Mouse (Mus musculus): Measurements from ENCODE around the gene Khdc3. TPM values are rescaled to one million over a fixed set of nuclear protein-coding genes. Genes with fewer than 3 reads are reported as not detected.
A peak's percentile ranks its signal among the peaks of the same experiment; 100 is the strongest.
"Not testable (repeated sequence)": the region's sequence is repeated elsewhere in the genome, so short reads cannot be mapped to it uniquely, and the experiment has no call there.

Khdc3 gene
- total RNA-seq (2015), result 0.45 and 1.1 TPM in 2 replicates
- 2.4 TPM in 1 of 2 replicates, not detected in the other for total RNA-seq (2017)

GRCm38 (mm10) chr9:73101536-73101935, at the start of gene Khdc3:
TSS of gene Khdc3 (plus strand) at chr9:73101836.
- no peak for ATAC-seq (ENCODE audit: poor library complexity, severe bottlenecking)

GRCm38 (mm10) chr9:73055441-73055911, 46.2 kb upstream of the Khdc3 start:
- no peak for ATAC-seq (ENCODE audit: poor library complexity, severe bottlenecking)

- ATAC-seq (ENCODE audit: poor library complexity, severe bottlenecking), result peak; percentile 78
These were observed 42.4 kb upstream of the Khdc3 start for GRCm38 (mm10) chr9:73059224-73059623.

- no peak for ATAC-seq (ENCODE audit: poor library complexity, severe bottlenecking)
These were observed 37.9 kb upstream of the Khdc3 start for GRCm38 (mm10) chr9:73063621-73064290.

- no peak; the same call in 1 of the 2 replicates for ATAC-seq (ENCODE audit: poor library complexity, severe bottlenecking)
These were observed 34.5 kb upstream of the Khdc3 start for GRCm38 (mm10) chr9:73067086-73067485.

GRCm38 (mm10) chr9:73068230-73068679, 33.4 kb upstream of the Khdc3 start:
- ATAC-seq (ENCODE audit: poor library complexity, severe bottlenecking), result no peak

- ATAC-seq (ENCODE audit: poor library complexity, severe bottlenecking), result peak; percentile 28; the same call in 1 of the 2 replicates
These were observed 32.9 kb upstream of the Khdc3 start for GRCm38 (mm10) chr9:73068688-73069087.

- peak; percentile 51 for ATAC-seq (ENCODE audit: poor library complexity, severe bottlenecking)
These were observed 30.5 kb upstream of the Khdc3 start for GRCm38 (mm10) chr9:73070971-73071659.

- ATAC-seq (ENCODE audit: poor library complexity, severe bottlenecking), result peak; percentile 43
These were observed 29.2 kb upstream of the Khdc3 start for GRCm38 (mm10) chr9:73072426-73072825.

- peak; percentile 47 for ATAC-seq (ENCODE audit: poor library complexity, severe bottlenecking)
These were observed 28.5 kb upstream of the Khdc3 start for GRCm38 (mm10) chr9:73073169-73073568.

GRCm38 (mm10) chr9:73079349-73079748, 22.3 kb upstream of the Khdc3 start:
- not testable (repeated sequence) for ATAC-seq (ENCODE audit: poor library complexity, severe bottlenecking)

- no peak for ATAC-seq (ENCODE audit: poor library complexity, severe bottlenecking)
These were observed 21.8 kb upstream of the Khdc3 start for GRCm38 (mm10) chr9:73079801-73080325.

GRCm38 (mm10) chr9:73082291-73083000, 19.2 kb upstream of the Khdc3 start:
- ATAC-seq (ENCODE audit: poor library complexity, severe bottlenecking), result no peak

GRCm38 (mm10) chr9:73083956-73084355, 17.7 kb upstream of the Khdc3 start:
- ATAC-seq (ENCODE audit: poor library complexity, severe bottlenecking), result 0 out of 2 replicates have a peak, but pooled peaks have one; percentile 15

GRCm38 (mm10) chr9:73085845-73086244, 15.8 kb upstream of the Khdc3 start:
- peak; percentile 47 for ATAC-seq (ENCODE audit: poor library complexity, severe bottlenecking)

GRCm38 (mm10) chr9:73087121-73087520, 14.5 kb upstream of the Khdc3 start:
- ATAC-seq (ENCODE audit: poor library complexity, severe bottlenecking), result peak; percentile 27

- no peak for ATAC-seq (ENCODE audit: poor library complexity, severe bottlenecking)
These were observed 14.1 kb upstream of the Khdc3 start for GRCm38 (mm10) chr9:73087581-73087980.

- ATAC-seq (ENCODE audit: poor library complexity, severe bottlenecking), result peak; percentile 78
These were observed 12.3 kb upstream of the Khdc3 start for GRCm38 (mm10) chr9:73089222-73089920.

- no peak for ATAC-seq (ENCODE audit: poor library complexity, severe bottlenecking)
These were observed 11.5 kb upstream of the Khdc3 start for GRCm38 (mm10) chr9:73090121-73090520.

- ATAC-seq (ENCODE audit: poor library complexity, severe bottlenecking), result peak; percentile 28
These were observed 9.9 kb upstream of the Khdc3 start for GRCm38 (mm10) chr9:73091747-73092146.

All from megakaryocyte, adult 5-6 weeks (primary cell).